Mouse (Mus musculus) MEL (cell line): ENCODE data around the gene Tbcd.

Source experiments
- CTCF ChIP-seq, 3 experiments: IDR thresholded peaks in 2 of 3; conservative IDR thresholded peaks in 1 of 3; 2 replicates each; pipeline ENCODE4 v1.5.1; 2011 to 2012; ENCODE audit warnings: low read length in 3 of 3, low read depth in 2 of 3, mild to moderate bottlenecking in 2 of 3, improper control_type of control experiment in 1 of 3, inconsistent platforms in 1 of 3, mixed read lengths in 1 of 3, moderate library complexity in 1 of 3; ENCODE audit not compliant: control insufficient read depth in 1 of 3, insufficient read depth in 1 of 3, poor library complexity in 1 of 3, severe bottlenecking in 1 of 3
- ELF1 ChIP-seq: IDR thresholded peaks from 2 replicates; pipeline ENCODE4 v1.6.1; 2014; ENCODE audit warnings: low read depth, mild to moderate bottlenecking, inconsistent platforms, low read length, improper control_type of control experiment, moderate library complexity
- GATA1 ChIP-seq: IDR thresholded peaks from 2 replicates; pipeline ENCODE4 v1.6.1; 2011; ENCODE audit warnings: low read depth, low read length, improper control_type of control experiment
- MEF2A ChIP-seq: IDR thresholded peaks from 2 replicates; pipeline ENCODE4 v1.6.1; 2014; ENCODE audit warnings: low read depth, mild to moderate bottlenecking, inconsistent platforms, low read length, improper control_type of control experiment; ENCODE audit not compliant: poor library complexity, insufficient replicate concordance, severe bottlenecking; ENCODE audit errors: extremely low read depth
- MYC ChIP-seq: IDR thresholded peaks from 2 replicates; pipeline ENCODE4 v1.6.1; 2011; ENCODE audit warnings: low read depth, mild to moderate bottlenecking, low read length, improper control_type of control experiment, moderate library complexity
- POLR2A ChIP-seq, 2 experiments: IDR thresholded peaks; 2 replicates each; pipeline ENCODE4 v1.6.1; 2011 to 2012; ENCODE audit warnings: low read length in 2 of 2, mild to moderate bottlenecking in 2 of 2, control low read depth in 1 of 2, improper control_type of control experiment in 1 of 2, low read depth in 1 of 2, moderate library complexity in 1 of 2; ENCODE audit not compliant: control insufficient read depth in 1 of 2, insufficient read depth in 1 of 2, poor library complexity in 1 of 2
- RAD21 ChIP-seq: IDR thresholded peaks from 2 replicates; pipeline ENCODE4 v1.6.1; 2011; ENCODE audit warnings: mild to moderate bottlenecking, low read depth, low read length, improper control_type of control experiment
- TAL1 ChIP-seq: IDR thresholded peaks from 2 replicates; pipeline ENCODE4 v1.6.1; 2012; ENCODE audit warnings: mild to moderate bottlenecking, inconsistent platforms, low read length, moderate library complexity, mixed read lengths
- USF1 ChIP-seq: IDR thresholded peaks from 2 replicates; pipeline ENCODE4 v1.6.1; 2014; ENCODE audit warnings: low read depth, mild to moderate bottlenecking, inconsistent platforms, low read length, improper control_type of control experiment, moderate library complexity
- USF2 ChIP-seq, 2 experiments: IDR thresholded peaks; 2 replicates each; pipeline ENCODE4 v1.6.1; 2011 to 2012; ENCODE audit warnings: improper control_type of control experiment in 2 of 2, low read length in 2 of 2, borderline replicate concordance in 1 of 2, inconsistent platforms in 1 of 2, low read depth in 1 of 2, mild to moderate bottlenecking in 1 of 2; ENCODE audit not compliant: insufficient read depth in 1 of 2

- no peak for TF ChIP-seq TAL1
- no peak for TF ChIP-seq RAD21
- TF ChIP-seq USF1, result no peak
- no peak for TF ChIP-seq USF2 (IDR thresholded peaks at IDR 0.05; ENCODE audit: borderline replicate concordance in 1 of 2, insufficient read depth in 1 of 2, low read depth in 1 of 2, low read length in 2 of 2)
- TF ChIP-seq GATA1, result no peak
- no peak for TF ChIP-seq MEF2A
- no peak for TF ChIP-seq ELF1
- no peak for TF ChIP-seq CTCF (IDR thresholded peaks at IDR 0.05 in 2 of 3, conservative IDR thresholded peaks at IDR 0.05 in 1 of 3; ENCODE audit: control insufficient read depth in 1 of 3, insufficient read depth in 1 of 3, low read depth in 2 of 3, low read length in 3 of 3, poor library complexity in 1 of 3, severe bottlenecking in 1 of 3)
- TF ChIP-seq MYC, result no peak
- no peak for TF ChIP-seq POLR2A (IDR thresholded peaks at IDR 0.05; ENCODE audit: control insufficient read depth in 1 of 2, insufficient read depth in 1 of 2, low read depth in 1 of 2, low read length in 2 of 2, poor library complexity in 1 of 2)
Measured at GRCm38 (mm10) chr11:121501525-121501924, 49.8 kb downstream of the Tbcd start.
